Mouse (Mus musculus): Measurements from ENCODE around the gene Rps5. TPM values are rescaled to one million over a fixed set of nuclear protein-coding genes. Genes with fewer than 3 reads are reported as not detected.

The Rps5 gene
- polyA plus RNA-seq, 1 experiment from 2014 or later = 842 TPM

GRCm38 (mm10) chr7:12940599-12940998 lies 18.5 kb downstream of the Rps5 start:
- Histone ChIP-seq H3K9me3 (ENCODE audit: control insufficient read depth, low read length) (no peaks in the 10 kb centered on the region), H3K4me1 (replicated peaks; ENCODE audit: control insufficient read depth, insufficient read depth, low read length) (no peaks in the 10 kb centered on the region), H3K36me3 (ENCODE audit: control insufficient read depth, insufficient read depth, low read length) (no peaks in the 10 kb centered on the region), H3K9ac (ENCODE audit: low read depth, low read length) (no peak overlapping the region), H3K27ac (ENCODE audit: low read depth, low read length) (no peak overlapping the region), H3K4me3 (ENCODE audit: low read depth, low read length) (no peak overlapping the region), H3K4me2 (replicated peaks; ENCODE audit: low read depth, low read length) (no peak overlapping the region), H3K27me3 (ENCODE audit: control insufficient read depth, insufficient read depth, low read length) (no peaks in the 10 kb centered on the region)
- no peak for DNase-seq (ENCODE audit: low spot score)
- no peak for ATAC-seq (ENCODE audit: low FRiP score)
- WGBS = 87% methylated on average over 4 of the region's 4 CpGs

DNA sequence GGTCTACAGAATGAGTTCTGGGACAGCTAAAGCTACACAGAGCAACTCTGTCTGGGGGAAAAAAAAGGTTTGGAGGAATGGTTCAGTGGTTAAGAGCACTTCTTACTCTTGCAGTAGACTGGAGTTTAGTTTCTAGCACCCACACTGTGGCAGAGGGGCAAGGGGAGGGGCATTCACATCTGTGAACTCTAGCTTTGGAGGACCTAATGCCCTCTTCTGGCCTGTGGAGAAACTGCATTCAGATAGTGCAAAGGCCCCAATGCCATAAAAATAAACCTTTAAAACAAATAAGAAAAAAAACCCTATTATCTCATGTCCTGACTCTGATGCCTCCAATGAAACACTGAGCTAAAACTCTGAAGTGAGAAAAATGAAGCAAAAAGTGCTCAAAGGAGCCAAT lies 21.4 kb downstream of the Rps5 start:
- DNase-seq (ENCODE audit: low spot score) (no peak), ATAC-seq (ENCODE audit: low FRiP score) (no peak)
- Histone ChIP-seq H3K4me2 (replicated peaks; ENCODE audit: low read depth, low read length) (no peak overlapping the region), H3K9ac (ENCODE audit: low read depth, low read length) (no peak overlapping the region), H3K27ac (ENCODE audit: low read depth, low read length) (no peak overlapping the region), H3K4me1 (replicated peaks; ENCODE audit: control insufficient read depth, insufficient read depth, low read length) (no peaks in the 10 kb centered on the region), H3K36me3 (ENCODE audit: control insufficient read depth, insufficient read depth, low read length) (no peaks in the 10 kb centered on the region), H3K9me3 (ENCODE audit: control insufficient read depth, low read length) (no peaks in the 10 kb centered on the region), H3K4me3 (ENCODE audit: low read depth, low read length) (no peak overlapping the region), H3K27me3 (ENCODE audit: control insufficient read depth, insufficient read depth, low read length) (no peaks in the 10 kb centered on the region)

DNA sequence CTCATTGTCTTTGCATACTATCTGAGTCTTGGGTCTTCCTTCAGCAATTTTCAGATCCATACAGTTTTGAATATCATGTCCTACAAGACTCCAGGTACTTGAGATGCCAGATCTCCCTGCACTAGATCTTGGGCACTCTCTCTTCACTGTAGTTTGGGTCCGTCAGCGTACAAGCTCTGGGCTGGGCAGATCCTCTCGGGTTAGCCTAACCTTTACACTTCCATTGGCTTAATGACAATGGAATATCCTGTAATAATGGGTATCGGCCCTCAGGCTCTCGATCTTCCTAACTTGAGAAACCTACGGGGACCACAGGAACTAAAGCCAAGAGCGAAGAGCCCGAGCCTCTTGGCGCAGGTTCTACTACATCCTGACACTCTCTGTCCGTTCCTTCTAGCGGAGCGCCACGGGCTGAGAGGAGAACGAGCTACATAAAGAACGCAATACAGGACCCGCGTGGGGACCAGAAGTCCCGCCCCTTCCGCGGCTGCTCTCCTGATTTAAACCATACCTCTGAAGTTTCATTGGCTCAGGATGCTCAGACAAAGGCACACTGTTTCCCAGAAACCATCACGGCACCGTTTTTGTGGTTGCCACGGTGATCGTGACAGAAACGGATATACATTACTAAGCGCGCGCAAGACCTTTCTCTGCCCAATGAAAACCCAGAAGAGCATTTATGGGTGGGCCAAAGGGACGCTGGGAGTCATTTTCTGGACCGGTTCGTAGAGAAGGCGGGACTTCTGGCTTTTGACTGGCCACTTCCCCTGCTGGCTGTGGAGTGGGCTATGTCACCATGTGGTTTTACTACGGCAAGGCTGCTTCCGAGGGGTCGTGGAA lies 27.2 kb downstream of the Rps5 start:
- peak; percentile 93 for DNase-seq (ENCODE audit: low spot score)
- 11% methylated on average over 35 of the region's 35 CpGs for WGBS
- ATAC-seq (ENCODE audit: low FRiP score) = peak; percentile 98
- Histone ChIP-seq H3K36me3 (ENCODE audit: control insufficient read depth, insufficient read depth, low read length) (no peaks in the 10 kb centered on the region), H3K9ac (ENCODE audit: low read depth, low read length) (peak overlapping the region; percentile 64), H3K4me2 (replicated peaks; ENCODE audit: low read depth, low read length) (peak overlapping the region; percentile 78), H3K27me3 (ENCODE audit: control insufficient read depth, insufficient read depth, low read length) (no peaks in the 10 kb centered on the region), H3K9me3 (ENCODE audit: control insufficient read depth, low read length) (no peaks in the 10 kb centered on the region), H3K4me1 (replicated peaks; ENCODE audit: control insufficient read depth, insufficient read depth, low read length) (peaks cover 2% of the 10 kb centered on the region; the same call in 1 of the 2 replicates), H3K27ac (ENCODE audit: low read depth, low read length) (peak overlapping the region; percentile 43), H3K4me3 (ENCODE audit: low read depth, low read length) (peak overlapping the region; percentile 39)

DNA sequence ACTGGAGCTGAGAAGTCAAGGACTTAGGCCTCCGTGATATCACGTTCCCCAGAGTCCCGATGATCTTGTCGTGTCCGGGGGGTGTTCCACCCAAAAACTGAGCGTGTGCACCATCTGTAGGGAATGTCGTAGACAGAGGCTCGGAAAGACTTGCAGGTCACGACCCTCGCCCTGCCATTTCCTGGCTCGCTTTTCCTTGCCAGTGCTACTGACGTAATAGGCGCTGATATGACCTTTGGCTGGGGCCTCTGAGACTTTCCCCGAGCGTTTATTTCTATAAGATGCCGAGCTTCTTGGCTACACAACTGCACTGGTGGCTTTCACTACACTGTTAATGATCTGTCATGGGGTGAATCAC lies 27.8 kb downstream of the Rps5 start:
- H3K9ac ChIP-seq (ENCODE audit: low read depth, low read length) = peak overlapping the region; percentile 64
- peaks cover 2% of the 10 kb centered on the region; the same call in 1 of the 2 replicates for H3K4me1 ChIP-seq (replicated peaks; ENCODE audit: control insufficient read depth, insufficient read depth, low read length)
- H3K4me3 ChIP-seq (ENCODE audit: low read depth, low read length) = peak overlapping the region; percentile 39
- H3K27me3 ChIP-seq (ENCODE audit: control insufficient read depth, insufficient read depth, low read length) = no peaks in the 10 kb centered on the region
- ATAC-seq (ENCODE audit: low FRiP score) = no peak
- H3K4me2 ChIP-seq (replicated peaks; ENCODE audit: low read depth, low read length) = peak overlapping the region; percentile 78
- H3K27ac ChIP-seq (ENCODE audit: low read depth, low read length) = peak overlapping the region; percentile 43
- no peaks in the 10 kb centered on the region for H3K9me3 ChIP-seq (ENCODE audit: control insufficient read depth, low read length)
- 5% methylated on average over 16 of the region's 16 CpGs for WGBS
- no peaks in the 10 kb centered on the region for H3K36me3 ChIP-seq (ENCODE audit: control insufficient read depth, insufficient read depth, low read length)
- no peak for DNase-seq (ENCODE audit: low spot score)

- H3K27me3 ChIP-seq (ENCODE audit: control insufficient read depth, insufficient read depth, low read length) = no peaks in the 10 kb centered on the region
- DNase-seq (ENCODE audit: low spot score) = no peak
- WGBS = 57% methylated on average over 3 of the region's 3 CpGs
- ATAC-seq (ENCODE audit: low FRiP score) = no peak
- H3K4me1 ChIP-seq (replicated peaks; ENCODE audit: control insufficient read depth, insufficient read depth, low read length) = peaks cover 2% of the 10 kb centered on the region; the same call in 1 of the 2 replicates
- no peak overlapping the region for H3K9ac ChIP-seq (ENCODE audit: low read depth, low read length)
- H3K27ac ChIP-seq (ENCODE audit: low read depth, low read length) = no peak overlapping the region
- H3K9me3 ChIP-seq (ENCODE audit: control insufficient read depth, low read length) = no peaks in the 10 kb centered on the region
- H3K4me3 ChIP-seq (ENCODE audit: low read depth, low read length) = no peak overlapping the region
- no peaks in the 10 kb centered on the region for H3K36me3 ChIP-seq (ENCODE audit: control insufficient read depth, insufficient read depth, low read length)
- no peak overlapping the region for H3K4me2 ChIP-seq (replicated peaks; ENCODE audit: low read depth, low read length)
Measured at GRCm38 (mm10) chr7:12954896-12955295, 32.8 kb downstream of the Rps5 start.

- ATAC-seq (ENCODE audit: low FRiP score) (no peak), DNase-seq (ENCODE audit: low spot score) (no peak)
- 77% methylated on average over 5 of the region's 5 CpGs for WGBS
- H3K9ac ChIP-seq (ENCODE audit: low read depth, low read length) = no peak overlapping the region
- no peaks in the 10 kb centered on the region for H3K36me3 ChIP-seq (ENCODE audit: control insufficient read depth, insufficient read depth, low read length)
- H3K27me3 ChIP-seq (ENCODE audit: control insufficient read depth, insufficient read depth, low read length) = no peaks in the 10 kb centered on the region
- H3K27ac ChIP-seq (ENCODE audit: low read depth, low read length) = no peak overlapping the region
- no peak overlapping the region for H3K4me3 ChIP-seq (ENCODE audit: low read depth, low read length)
- no peak overlapping the region for H3K4me2 ChIP-seq (replicated peaks; ENCODE audit: low read depth, low read length)
- no peaks in the 10 kb centered on the region for H3K9me3 ChIP-seq (ENCODE audit: control insufficient read depth, low read length)
- no peaks in the 10 kb centered on the region for H3K4me1 ChIP-seq (replicated peaks; ENCODE audit: control insufficient read depth, insufficient read depth, low read length)
Measured at GRCm38 (mm10) chr7:12957511-12957910, 35.4 kb downstream of the Rps5 start.

- Histone ChIP-seq H3K27me3 (ENCODE audit: control insufficient read depth, insufficient read depth, low read length) (no peaks in the 10 kb centered on the region), H3K36me3 (ENCODE audit: control insufficient read depth, insufficient read depth, low read length) (no peaks in the 10 kb centered on the region), H3K4me2 (replicated peaks; ENCODE audit: low read depth, low read length) (no peak overlapping the region), H3K9ac (ENCODE audit: low read depth, low read length) (no peak overlapping the region), H3K27ac (ENCODE audit: low read depth, low read length) (no peak overlapping the region), H3K4me3 (ENCODE audit: low read depth, low read length) (no peak overlapping the region), H3K9me3 (ENCODE audit: control insufficient read depth, low read length) (no peaks in the 10 kb centered on the region), H3K4me1 (replicated peaks; ENCODE audit: control insufficient read depth, insufficient read depth, low read length) (no peaks in the 10 kb centered on the region)
- WGBS = 86% methylated on average over 4 of the region's 4 CpGs
- ATAC-seq (ENCODE audit: low FRiP score) (no peak), DNase-seq (ENCODE audit: low spot score) (no peak)
Measured at GRCm38 (mm10) chr7:12958948-12959347, 36.9 kb downstream of the Rps5 start.

DNA sequence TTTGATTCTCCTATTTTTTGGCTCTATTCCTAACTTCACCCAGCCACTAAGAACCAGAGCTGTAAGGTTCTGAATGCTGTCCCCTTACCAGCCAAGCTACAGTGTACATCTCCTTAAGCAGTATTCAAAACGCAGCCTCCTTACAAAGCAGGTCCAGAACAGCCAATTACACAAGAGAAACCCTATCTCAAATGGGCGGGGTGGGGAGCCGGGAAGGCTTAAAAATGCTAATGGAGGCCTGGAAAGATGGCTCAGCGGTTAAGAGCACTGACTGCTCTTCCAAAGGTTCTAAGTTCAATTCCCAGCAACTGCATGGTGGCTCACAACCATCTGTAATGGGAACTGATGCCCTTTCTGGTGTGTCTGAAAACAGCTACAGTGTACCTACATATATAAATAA lies 37.6 kb downstream of the Rps5 start:
- WGBS = 15% methylated on average over 4 of the region's 4 CpGs
- Histone ChIP-seq H3K27ac (ENCODE audit: low read depth, low read length) (no peak overlapping the region), H3K4me1 (replicated peaks; ENCODE audit: control insufficient read depth, insufficient read depth, low read length) (no peaks in the 10 kb centered on the region), H3K9ac (ENCODE audit: low read depth, low read length) (no peak overlapping the region), H3K4me2 (replicated peaks; ENCODE audit: low read depth, low read length) (no peak overlapping the region), H3K36me3 (ENCODE audit: control insufficient read depth, insufficient read depth, low read length) (no peaks in the 10 kb centered on the region), H3K27me3 (ENCODE audit: control insufficient read depth, insufficient read depth, low read length) (no peaks in the 10 kb centered on the region), H3K9me3 (ENCODE audit: control insufficient read depth, low read length) (no peaks in the 10 kb centered on the region), H3K4me3 (ENCODE audit: low read depth, low read length) (no peak overlapping the region)
- no peak for DNase-seq (ENCODE audit: low spot score)
- ATAC-seq (ENCODE audit: low FRiP score) = no peak

DNA sequence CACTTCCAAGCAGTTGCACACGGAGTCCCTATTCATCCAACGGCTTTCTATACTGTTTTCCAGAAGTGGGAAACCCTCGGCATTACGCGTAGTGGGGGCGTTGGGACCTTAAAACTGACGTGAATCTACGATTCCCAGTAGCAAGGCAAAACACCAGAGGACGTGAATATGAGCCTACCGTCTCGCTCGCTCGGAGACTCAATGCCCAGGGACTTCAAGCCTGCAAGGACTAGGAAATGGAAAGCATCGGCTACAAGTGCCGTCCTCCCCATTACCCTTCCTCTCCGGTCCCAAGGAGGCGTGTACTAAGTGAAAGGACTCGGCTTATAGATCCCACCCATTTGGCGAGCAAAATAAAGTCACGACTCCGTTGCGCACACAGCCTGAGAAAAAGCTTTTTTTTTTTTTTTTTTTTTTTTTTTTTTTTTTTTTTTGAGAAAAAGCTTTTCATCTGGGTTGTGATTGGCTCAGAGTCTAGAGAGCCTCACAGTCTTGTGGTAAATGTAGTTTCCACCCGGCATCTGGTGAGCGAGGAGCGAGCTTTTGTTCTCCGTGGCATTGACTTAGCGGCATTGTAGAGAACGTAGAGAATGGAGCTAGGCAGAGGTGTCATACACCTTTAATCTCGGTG lies 39.5 kb downstream of the Rps5 start:
- peak overlapping the region; percentile 34 for H3K4me3 ChIP-seq (ENCODE audit: low read depth, low read length)
- no peaks in the 10 kb centered on the region for H3K27me3 ChIP-seq (ENCODE audit: control insufficient read depth, insufficient read depth, low read length)
- no peaks in the 10 kb centered on the region for H3K36me3 ChIP-seq (ENCODE audit: control insufficient read depth, insufficient read depth, low read length)
- peak overlapping the region; percentile 62 for H3K9ac ChIP-seq (ENCODE audit: low read depth, low read length)
- ATAC-seq (ENCODE audit: low FRiP score) (peak; percentile 75), DNase-seq (ENCODE audit: low spot score) (peak; percentile 80)
- no peaks in the 10 kb centered on the region for H3K9me3 ChIP-seq (ENCODE audit: control insufficient read depth, low read length)
- H3K27ac ChIP-seq (ENCODE audit: low read depth, low read length) = peak overlapping the region; percentile 43; the same call in 1 of the 2 replicates
- WGBS = 4% methylated on average over 29 of the region's 29 CpGs
- peak overlapping the region; percentile 45 for H3K4me2 ChIP-seq (replicated peaks; ENCODE audit: low read depth, low read length)
- H3K4me1 ChIP-seq (replicated peaks; ENCODE audit: control insufficient read depth, insufficient read depth, low read length) = peaks cover 4% of the 10 kb centered on the region; the same call in 1 of the 2 replicates

All from hindbrain, embryonic 11.5 days (tissue).